Comparison of ENCODE assay signal across 9 mouse cellular contexts in the genomic region with DNA sequence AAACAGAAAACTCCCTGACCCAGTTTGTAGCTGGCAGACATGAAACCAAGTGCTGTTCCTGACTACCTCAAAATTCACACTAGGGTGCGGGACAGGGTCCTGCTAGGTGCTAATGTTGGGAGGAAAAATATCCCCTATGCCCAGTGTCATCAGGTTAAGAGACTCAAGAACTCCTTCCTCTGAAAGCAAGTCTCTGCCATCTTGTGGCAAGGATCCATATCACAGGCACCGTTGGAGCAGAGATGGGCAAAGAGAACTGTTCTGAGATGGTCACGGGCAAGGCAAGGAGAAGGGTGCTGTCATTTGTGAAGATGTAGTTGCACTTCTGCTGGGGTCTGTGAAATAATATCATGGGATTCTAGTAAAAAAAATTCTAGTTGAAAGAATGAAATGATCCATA. TPM values are rescaled to one million over a fixed set of nuclear protein-coding genes. Genes with fewer than 3 reads are reported as not detected.
A peak's percentile ranks its signal among the peaks of the same experiment; 100 is the strongest.
DNase-seq lines count a peak whose midpoint lies in the region; ATAC-seq and TF ChIP-seq lines count a peak whose summit lies in the region.
"Had no signal": no experiment of that assay in that cellular context is flagged by ENCODE, and none has a peak within 500 bp of the region (broad histone marks: within the 10 kb centered on the region; RNA-seq: fewer than 3 reads in every experiment).

No protein-coding gene starts in this region.

- H3K4me2 ChIP-seq in neural tube, embryonic 15.5 days: no peak overlapping the region
- H3K4me2 ChIP-seq in kidney, embryonic 16.5 days (replicated peaks; ENCODE audit: low read depth, low read length): no peak overlapping the region
- H3K4me2 ChIP-seq in stomach, postnatal 0 days (replicated peaks; ENCODE audit: low read depth): no peak overlapping the region

- 64% methylated on average over 3 of the region's 3 CpGs for WGBS in neural tube, embryonic 15.5 days
- 50% methylated on average over 3 of the region's 3 CpGs for WGBS in kidney, embryonic 16.5 days
- WGBS in lung, adult 2 months: 41% methylated on average over 3 of the region's 3 CpGs
- 45% methylated on average over 3 of the region's 3 CpGs for WGBS in stomach, postnatal 0 days

- H3K4me3 ChIP-seq in neural tube, embryonic 15.5 days (replicated peaks): no peak overlapping the region
- H3K4me3 ChIP-seq in kidney, embryonic 16.5 days (ENCODE audit: low read length): no peak overlapping the region
- H3K4me3 ChIP-seq in lung, adult 2 months (replicated peaks; ENCODE audit: extremely low read depth, low read depth, low read length): no peak overlapping the region
- no peak overlapping the region for H3K4me3 ChIP-seq in stomach, postnatal 0 days (ENCODE audit: low read depth, low read length)
- H3K4me3 ChIP-seq: erythroblast, embryonic 14.5 days had no signal

- no peaks in the 10 kb centered on the region for H3K27me3 ChIP-seq in neural tube, embryonic 15.5 days (replicated peaks)
- no peaks in the 10 kb centered on the region for H3K27me3 ChIP-seq in kidney, embryonic 16.5 days (ENCODE audit: insufficient read depth, low read length)
- no peaks in the 10 kb centered on the region for H3K27me3 ChIP-seq in stomach, postnatal 0 days (ENCODE audit: control insufficient read depth, insufficient read depth, low read length)

- no peaks in the 10 kb centered on the region for H3K9me3 ChIP-seq in neural tube, embryonic 15.5 days (replicated peaks)
- H3K9me3 ChIP-seq in kidney, embryonic 16.5 days (ENCODE audit: low read length): no peaks in the 10 kb centered on the region
- no peaks in the 10 kb centered on the region for H3K9me3 ChIP-seq in stomach, postnatal 0 days (ENCODE audit: control insufficient read depth, low read length)

- no peaks in the 10 kb centered on the region for H3K36me3 ChIP-seq in neural tube, embryonic 15.5 days
- H3K36me3 ChIP-seq in kidney, embryonic 16.5 days (ENCODE audit: insufficient read depth, low read length): no peaks in the 10 kb centered on the region
- no peaks in the 10 kb centered on the region for H3K36me3 ChIP-seq in stomach, postnatal 0 days (ENCODE audit: control insufficient read depth, insufficient read depth, low read length)

- TF ChIP-seq CTCF in lung, adult 2 months (IDR thresholded peaks at IDR 0.05; ENCODE audit: insufficient read depth, low read length): peak; percentile 59
- TF ChIP-seq CTCF in stomach, postnatal 0 days (IDR thresholded peaks at IDR 0.05; ENCODE audit: low read depth): peak; percentile 81

- H3K4me1 ChIP-seq in neural tube, embryonic 15.5 days: no peaks in the 10 kb centered on the region
- H3K4me1 ChIP-seq in kidney, embryonic 16.5 days (ENCODE audit: insufficient read depth, low read length): no peaks in the 10 kb centered on the region
- no peaks in the 10 kb centered on the region for H3K4me1 ChIP-seq in lung, adult 2 months (ENCODE audit: control insufficient read depth, insufficient read depth, low read length)
- H3K4me1 ChIP-seq in stomach, postnatal 0 days (replicated peaks; ENCODE audit: control insufficient read depth, insufficient read depth): no peaks in the 10 kb centered on the region

- no peak for TF ChIP-seq EP300 in stomach, postnatal 0 days (optimal IDR thresholded peaks at IDR 0.05)

- peak; percentile 21 for DNase-seq in CD4-positive, CD25-positive, alpha-beta regulatory T cell, adult 2 months (ENCODE audit: low read depth, low spot score)
- DNase-seq in neural tube, embryonic 10.5 days (ENCODE audit: extremely low spot score, low spot score): peak; percentile 20
- peak; percentile 28 to 66 for DNase-seq in cerebellum, postnatal 25 days
- peak; percentile 43 for DNase-seq in lung, adult 2 months
- DNase-seq in stomach, postnatal 0 days (ENCODE audit: low spot score): peak; percentile 32

- no peak overlapping the region for H3K27ac ChIP-seq in neural tube, embryonic 15.5 days (replicated peaks)
- no peak overlapping the region for H3K27ac ChIP-seq in kidney, embryonic 16.5 days (ENCODE audit: low read length)
- no peak overlapping the region for H3K27ac ChIP-seq in stomach, postnatal 0 days (replicated peaks)

- H3K9ac ChIP-seq in neural tube, embryonic 15.5 days (replicated peaks): no peak overlapping the region
- H3K9ac ChIP-seq in kidney, embryonic 16.5 days (replicated peaks; ENCODE audit: low read length): no peak overlapping the region
- no peak overlapping the region for H3K9ac ChIP-seq in stomach, postnatal 0 days (ENCODE audit: low read length)

- no peak for ATAC-seq in CD4-positive, CD25-positive, alpha-beta regulatory T cell, adult 4 months
- ATAC-seq in neural tube, embryonic 15.5 days (ENCODE audit: low FRiP score): no peak
- ATAC-seq in kidney, embryonic 16.5 days (ENCODE audit: low FRiP score, low TSS enrichment): peak; percentile 63; the same call in 1 of the 2 replicates
- no peak for ATAC-seq in stomach, postnatal 0 days (ENCODE audit: low FRiP score, low TSS enrichment)

- TF ChIP-seq POLR2A in lung, adult 2 months (IDR thresholded peaks at IDR 0.05; ENCODE audit: borderline replicate concordance, extremely low read depth, low read depth, low read length): no peak

RNA-seq across cellular contexts. Expression of a gene that starts 44.9 kb away (rescaled TPM):
- under 1 TPM; 0.41 to 0.70 TPM for polyA plus RNA-seq in CD4-positive, CD25-positive, alpha-beta regulatory T cell, adult 4 months (2017; shearing (Covaris generic))
- 24.1 and 27.0 TPM in 2 replicates for polyA plus RNA-seq in neural tube, embryonic 15.5 days (2015; fragmentation: Nextera tagmentation; extraction: Ambion mirVana)
- 11.9 and 13.7 TPM in 2 replicates for polyA plus RNA-seq in kidney, embryonic 16.5 days (2015; fragmentation: Nextera tagmentation; extraction: Ambion mirVana)
- 26.1 and 39.8 TPM in 2 replicates for polyA plus RNA-seq in lung, adult 2 months (2012; rRNA removed)
- polyA plus RNA-seq in stomach, postnatal 0 days (2015; fragmentation: Nextera tagmentation; extraction: Ambion mirVana): 6.3 and 6.7 TPM in 2 replicates
